Mouse (Mus musculus) megakaryocyte, embryonic 14.5 days (primary cell): ENCODE data around the gene Shisa9.

ENCODE experiments used
- FLI1 ChIP-seq: IDR thresholded peaks from 2 replicates; pipeline ENCODE4 v1.6.1; 2012; ENCODE audit warnings: low read length, inconsistent platforms, mixed read lengths
- GATA1 ChIP-seq: IDR thresholded peaks from 3 replicates; pipeline ENCODE4 v1.6.1; 2012; ENCODE audit warnings: mixed read lengths, low read length, inconsistent platforms, borderline replicate concordance

GRCm38 (mm10) chr16:12202151-12202550 lies 218.2 kb downstream of the Shisa9 start:
- TF ChIP-seq GATA1 = no peak
- TF ChIP-seq FLI1 = no peak
